Mouse (Mus musculus): ENCODE measurements around the gene Samd8. TPM values are rescaled to one million over a fixed set of nuclear protein-coding genes. Genes with fewer than 3 reads are reported as not detected.

The Samd8 gene
- polyA plus RNA-seq, 1 experiment = 4.4 TPM

GRCm38 (mm10) chr14:21741314-21741713 is 9.0 kb upstream of the Samd8 start:
- WGBS = 87% methylated on average over 3 of the region's 3 CpGs
- no peak overlapping the region for H3K4me3 ChIP-seq (replicated peaks; ENCODE audit: control insufficient read depth, low read depth, low read length)
- no peak overlapping the region for H3K27ac ChIP-seq (ENCODE audit: control insufficient read depth, insufficient read depth, low read depth, low read length, poor library complexity)
- TF ChIP-seq CTCF (IDR thresholded peaks at IDR 0.05; ENCODE audit: control insufficient read depth, insufficient read depth, low read length) (no peak), POLR2A (IDR thresholded peaks at IDR 0.05; ENCODE audit: borderline replicate concordance, control insufficient read depth, low read depth, low read length) (no peak)
- H3K4me1 ChIP-seq (ENCODE audit: control insufficient read depth, insufficient read depth, low read length) = peaks cover 3% of the 10 kb centered on the region; the same call in 1 of the 2 replicates

DNA sequence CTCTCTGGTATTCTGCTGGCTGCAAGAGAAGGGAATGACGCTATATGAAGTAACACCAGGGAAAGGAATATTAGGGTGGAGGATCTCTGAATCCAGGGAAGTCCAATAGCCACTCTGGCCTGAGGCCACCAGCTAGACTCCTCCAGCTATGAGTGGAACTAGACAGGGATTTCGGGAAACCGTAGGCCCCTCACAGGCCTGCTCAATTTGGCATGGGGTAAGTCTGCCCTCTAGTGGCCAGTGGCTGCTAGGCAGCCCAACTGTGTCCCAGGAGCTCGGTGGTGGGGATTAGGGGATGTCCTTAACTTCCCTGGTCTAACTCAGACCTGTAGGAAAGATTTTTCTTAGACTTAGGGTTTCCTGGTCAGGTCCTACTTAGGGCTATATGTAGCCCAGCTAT is 8.5 kb upstream of the Samd8 start:
- Histone ChIP-seq H3K27ac (ENCODE audit: control insufficient read depth, insufficient read depth, low read depth, low read length, poor library complexity) (no peak overlapping the region), H3K4me3 (replicated peaks; ENCODE audit: control insufficient read depth, low read depth, low read length) (no peak overlapping the region), H3K4me1 (ENCODE audit: control insufficient read depth, insufficient read depth, low read length) (peaks cover 3% of the 10 kb centered on the region; the same call in 1 of the 2 replicates)
- no peak for TF ChIP-seq POLR2A (IDR thresholded peaks at IDR 0.05; ENCODE audit: borderline replicate concordance, control insufficient read depth, low read depth, low read length)
- peak; percentile 95 for TF ChIP-seq CTCF (IDR thresholded peaks at IDR 0.05; ENCODE audit: control insufficient read depth, insufficient read depth, low read length)
- 22% methylated on average over 4 of the region's 4 CpGs for WGBS

GRCm38 (mm10) chr14:21742441-21742840 is 7.9 kb upstream of the Samd8 start:
- Histone ChIP-seq H3K4me3 (replicated peaks; ENCODE audit: control insufficient read depth, low read depth, low read length) (no peak overlapping the region), H3K4me1 (ENCODE audit: control insufficient read depth, insufficient read depth, low read length) (peaks cover 3% of the 10 kb centered on the region; the same call in 1 of the 2 replicates), H3K27ac (ENCODE audit: control insufficient read depth, insufficient read depth, low read depth, low read length, poor library complexity) (no peak overlapping the region)
- 91% methylated on average over 4 of the region's 4 CpGs for whole genome bisulfite sequencing
- TF ChIP-seq POLR2A (IDR thresholded peaks at IDR 0.05; ENCODE audit: borderline replicate concordance, control insufficient read depth, low read depth, low read length) (no peak), CTCF (IDR thresholded peaks at IDR 0.05; ENCODE audit: control insufficient read depth, insufficient read depth, low read length) (no peak)

DNA sequence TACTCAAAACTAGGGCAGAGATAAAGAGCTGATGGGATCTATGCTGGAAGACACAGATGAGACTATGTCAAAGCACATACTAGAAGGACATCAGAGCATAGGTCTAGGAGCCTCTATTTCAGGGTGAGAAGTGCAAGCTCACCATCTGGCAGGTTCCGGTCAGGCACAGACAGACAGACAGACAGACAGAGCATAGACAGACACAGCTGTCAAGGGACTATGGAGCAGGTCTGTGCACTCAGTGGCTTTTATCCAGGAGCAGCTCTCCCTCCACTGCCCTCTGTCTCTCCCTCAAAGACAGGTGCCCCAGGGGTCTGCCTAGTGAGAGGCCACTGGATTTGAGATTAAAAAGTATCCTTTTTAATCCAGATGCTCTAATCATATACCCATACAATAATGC is 6.2 kb upstream of the Samd8 start:
- Histone ChIP-seq H3K27ac (ENCODE audit: control insufficient read depth, insufficient read depth, low read depth, low read length, poor library complexity) (no peak overlapping the region), H3K4me3 (replicated peaks; ENCODE audit: control insufficient read depth, low read depth, low read length) (no peak overlapping the region), H3K4me1 (ENCODE audit: control insufficient read depth, insufficient read depth, low read length) (peaks cover 3% of the 10 kb centered on the region; the same call in 1 of the 2 replicates)
- TF ChIP-seq POLR2A (IDR thresholded peaks at IDR 0.05; ENCODE audit: borderline replicate concordance, control insufficient read depth, low read depth, low read length) = no peak
- no peak for TF ChIP-seq CTCF (IDR thresholded peaks at IDR 0.05; ENCODE audit: control insufficient read depth, insufficient read depth, low read length)
- 97% methylated on average over 1 of the region's 1 CpGs for WGBS

DNA sequence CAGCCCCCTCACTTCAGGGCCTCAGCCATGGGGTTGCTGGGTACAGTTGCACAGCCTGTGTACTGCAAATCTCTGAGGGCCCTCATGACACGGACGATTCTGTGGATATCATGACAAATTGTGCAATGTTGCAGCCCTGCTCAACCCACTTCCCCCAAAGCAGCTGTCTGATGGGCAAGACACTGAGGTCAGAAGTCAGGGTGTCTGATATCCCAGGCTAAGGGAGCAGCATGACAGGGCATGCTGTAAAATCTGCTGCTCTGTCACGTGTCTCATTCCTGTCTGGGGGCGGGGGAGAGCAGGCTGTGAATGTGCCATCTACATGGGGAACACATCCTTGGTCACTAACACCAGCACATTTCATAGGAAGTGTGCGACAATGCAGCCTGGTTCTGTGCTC is 5.2 kb upstream of the Samd8 start:
- 29% methylated on average over 5 of the region's 5 CpGs for WGBS
- TF ChIP-seq CTCF (IDR thresholded peaks at IDR 0.05; ENCODE audit: control insufficient read depth, insufficient read depth, low read length) (no peak), POLR2A (IDR thresholded peaks at IDR 0.05; ENCODE audit: borderline replicate concordance, control insufficient read depth, low read depth, low read length) (no peak)
- Histone ChIP-seq H3K4me1 (ENCODE audit: control insufficient read depth, insufficient read depth, low read length) (peaks cover 3% of the 10 kb centered on the region; the same call in 1 of the 2 replicates), H3K27ac (ENCODE audit: control insufficient read depth, insufficient read depth, low read depth, low read length, poor library complexity) (peak overlapping the region; percentile 11; the same call in 1 of the 2 replicates), H3K4me3 (replicated peaks; ENCODE audit: control insufficient read depth, low read depth, low read length) (no peak overlapping the region)

- WGBS = 82% methylated on average over 8 of the region's 8 CpGs
- no peak overlapping the region for H3K27ac ChIP-seq (ENCODE audit: control insufficient read depth, insufficient read depth, low read depth, low read length, poor library complexity)
- no peak overlapping the region for H3K4me3 ChIP-seq (replicated peaks; ENCODE audit: control insufficient read depth, low read depth, low read length)
- TF ChIP-seq CTCF (IDR thresholded peaks at IDR 0.05; ENCODE audit: control insufficient read depth, insufficient read depth, low read length) (no peak), POLR2A (IDR thresholded peaks at IDR 0.05; ENCODE audit: borderline replicate concordance, control insufficient read depth, low read depth, low read length) (no peak)
- H3K4me1 ChIP-seq (ENCODE audit: control insufficient read depth, insufficient read depth, low read length) = peaks cover 3% of the 10 kb centered on the region; the same call in 1 of the 2 replicates
Measured at GRCm38 (mm10) chr14:21746251-21746650, 4.1 kb upstream of the Samd8 start.

DNA sequence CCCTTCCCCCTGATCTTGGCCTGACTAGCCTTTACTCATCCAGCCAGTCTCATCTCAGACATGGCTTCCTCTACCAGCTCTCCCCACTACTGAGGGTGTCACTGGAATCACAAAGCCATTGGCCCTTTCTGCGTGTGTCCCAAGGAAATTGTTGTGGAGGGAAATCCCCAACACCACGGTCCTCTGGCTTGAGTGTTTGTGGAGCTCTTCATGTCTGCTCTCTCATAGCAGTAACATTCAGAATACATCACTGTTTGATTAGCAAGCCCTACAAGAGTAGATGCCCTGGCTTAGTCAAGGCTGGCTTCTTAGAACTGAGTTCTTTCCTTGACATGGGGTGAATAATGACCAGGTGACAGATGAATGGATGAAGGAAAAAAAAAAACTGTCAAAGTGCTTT is 3.5 kb upstream of the Samd8 start:
- Histone ChIP-seq H3K27ac (ENCODE audit: control insufficient read depth, insufficient read depth, low read depth, low read length, poor library complexity) (no peak overlapping the region), H3K4me3 (replicated peaks; ENCODE audit: control insufficient read depth, low read depth, low read length) (no peak overlapping the region), H3K4me1 (ENCODE audit: control insufficient read depth, insufficient read depth, low read length) (peaks cover 3% of the 10 kb centered on the region; the same call in 1 of the 2 replicates)
- whole genome bisulfite sequencing = 62% methylated on average over 2 of the region's 2 CpGs
- no peak for TF ChIP-seq POLR2A (IDR thresholded peaks at IDR 0.05; ENCODE audit: borderline replicate concordance, control insufficient read depth, low read depth, low read length)
- no peak for TF ChIP-seq CTCF (IDR thresholded peaks at IDR 0.05; ENCODE audit: control insufficient read depth, insufficient read depth, low read length)

- no peak overlapping the region for H3K4me3 ChIP-seq (replicated peaks; ENCODE audit: control insufficient read depth, low read depth, low read length)
- peaks cover 3% of the 10 kb centered on the region; the same call in 1 of the 2 replicates for H3K4me1 ChIP-seq (ENCODE audit: control insufficient read depth, insufficient read depth, low read length)
- 59% methylated on average over 14 of the region's 14 CpGs for WGBS
- TF ChIP-seq POLR2A (IDR thresholded peaks at IDR 0.05; ENCODE audit: borderline replicate concordance, control insufficient read depth, low read depth, low read length) (no peak), CTCF (IDR thresholded peaks at IDR 0.05; ENCODE audit: control insufficient read depth, insufficient read depth, low read length) (no peak)
- H3K27ac ChIP-seq (ENCODE audit: control insufficient read depth, insufficient read depth, low read depth, low read length, poor library complexity) = no peak overlapping the region
Measured at GRCm38 (mm10) chr14:21747436-21748141, 2.7 kb upstream of the Samd8 start.

All from bone marrow, adult 2 months (tissue).